Mouse (Mus musculus): ENCODE results near the gene Dcaf15. TPM values are rescaled to one million over a fixed set of nuclear protein-coding genes. Genes with fewer than 3 reads are reported as not detected.
A peak's percentile ranks its signal among the peaks of the same experiment; 100 is the strongest.

Dcaf15 gene
- polyA plus RNA-seq, 1 experiment from 2014 or later, result 4.4 TPM

GRCm38 (mm10) chr8:84060245-84060644 is 44.3 kb downstream of the Dcaf15 start:
- Histone ChIP-seq H3K36me3 (ENCODE audit: control insufficient read depth, insufficient read depth, low read length) (no peaks in the 10 kb centered on the region), H3K27me3 (ENCODE audit: control insufficient read depth, insufficient read depth, low read length) (no peaks in the 10 kb centered on the region), H3K4me1 (replicated peaks; ENCODE audit: control insufficient read depth, insufficient read depth) (no peaks in the 10 kb centered on the region), H3K4me2 (replicated peaks; ENCODE audit: low read depth) (no peak overlapping the region), H3K9ac (ENCODE audit: low read length) (no peak overlapping the region), H3K9me3 (ENCODE audit: control insufficient read depth, low read length) (no peaks in the 10 kb centered on the region), H3K4me3 (ENCODE audit: low read depth, low read length) (no peak overlapping the region), H3K27ac (replicated peaks) (no peak overlapping the region)
- 81% methylated on average over 2 of the region's 2 CpGs for WGBS
- TF ChIP-seq EP300 (optimal IDR thresholded peaks at IDR 0.05), result no peak
- no peak for TF ChIP-seq CTCF (IDR thresholded peaks at IDR 0.05; ENCODE audit: low read depth)
- ATAC-seq (ENCODE audit: low FRiP score, low TSS enrichment) (no peak), DNase-seq (ENCODE audit: low spot score) (no peak)

DNA sequence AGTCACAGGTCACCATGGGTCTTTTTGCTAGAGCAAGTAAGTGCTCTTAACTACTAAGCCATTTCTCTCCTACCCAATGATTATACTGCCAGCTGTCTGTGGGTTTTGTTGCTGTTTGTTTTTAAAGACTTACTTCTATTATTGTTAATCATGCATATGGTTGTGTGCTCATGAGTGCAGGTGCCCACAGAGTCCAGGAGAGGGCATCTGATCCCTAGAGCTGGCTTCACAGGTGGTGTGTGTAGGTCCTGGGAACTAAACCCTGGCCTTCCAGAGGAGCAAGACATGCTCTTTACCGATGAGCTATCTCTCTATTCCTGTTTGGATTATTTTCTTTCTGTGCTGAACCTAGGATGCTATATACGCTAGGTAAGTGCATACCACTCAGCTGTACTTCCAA is 45.3 kb downstream of the Dcaf15 start:
- 90% methylated on average over 2 of the region's 2 CpGs for WGBS
- no peak overlapping the region for H3K4me2 ChIP-seq (replicated peaks; ENCODE audit: low read depth)
- H3K4me1 ChIP-seq (replicated peaks; ENCODE audit: control insufficient read depth, insufficient read depth), result no peaks in the 10 kb centered on the region
- peak; percentile 13; the same call in 1 of the 2 replicates for TF ChIP-seq CTCF (IDR thresholded peaks at IDR 0.05; ENCODE audit: low read depth)
- no peak for TF ChIP-seq EP300 (optimal IDR thresholded peaks at IDR 0.05)
- ATAC-seq (ENCODE audit: low FRiP score, low TSS enrichment), result no peak
- no peak overlapping the region for H3K9ac ChIP-seq (ENCODE audit: low read length)
- no peak overlapping the region for H3K27ac ChIP-seq (replicated peaks)
- no peaks in the 10 kb centered on the region for H3K36me3 ChIP-seq (ENCODE audit: control insufficient read depth, insufficient read depth, low read length)
- H3K9me3 ChIP-seq (ENCODE audit: control insufficient read depth, low read length), result no peaks in the 10 kb centered on the region
- H3K27me3 ChIP-seq (ENCODE audit: control insufficient read depth, insufficient read depth, low read length), result no peaks in the 10 kb centered on the region
- no peak overlapping the region for H3K4me3 ChIP-seq (ENCODE audit: low read depth, low read length)
- DNase-seq (ENCODE audit: low spot score), result no peak

- no peaks in the 10 kb centered on the region for H3K27me3 ChIP-seq (ENCODE audit: control insufficient read depth, insufficient read depth, low read length)
- 95% methylated on average over 1 of the region's 1 CpGs for WGBS
- ATAC-seq (ENCODE audit: low FRiP score, low TSS enrichment), result 0 out of 2 replicates have a peak, but pooled peaks have one; percentile 63
Measured at GRCm38 (mm10) chr8:84057827-84058226, 46.7 kb downstream of the Dcaf15 start.

GRCm38 (mm10) chr8:84053229-84053628 is 51.3 kb downstream of the Dcaf15 start:
- H3K27me3 ChIP-seq (ENCODE audit: control insufficient read depth, insufficient read depth, low read length), result no peaks in the 10 kb centered on the region
- ATAC-seq (ENCODE audit: low FRiP score, low TSS enrichment) (no peak), DNase-seq (ENCODE audit: low spot score) (no peak)
- H3K4me3 ChIP-seq (ENCODE audit: low read depth, low read length), result no peak overlapping the region
- no peaks in the 10 kb centered on the region for H3K9me3 ChIP-seq (ENCODE audit: control insufficient read depth, low read length)
- H3K36me3 ChIP-seq (ENCODE audit: control insufficient read depth, insufficient read depth, low read length), result no peaks in the 10 kb centered on the region
- TF ChIP-seq CTCF (IDR thresholded peaks at IDR 0.05; ENCODE audit: low read depth) (0 out of 2 replicates have a peak, but pooled peaks have one; percentile 10), EP300 (optimal IDR thresholded peaks at IDR 0.05) (no peak)
- H3K4me2 ChIP-seq (replicated peaks; ENCODE audit: low read depth), result no peak overlapping the region
- H3K4me1 ChIP-seq (replicated peaks; ENCODE audit: control insufficient read depth, insufficient read depth), result no peaks in the 10 kb centered on the region
- WGBS, result 66% methylated on average over 5 of the region's 5 CpGs
- H3K9ac ChIP-seq (ENCODE audit: low read length), result no peak overlapping the region
- H3K27ac ChIP-seq (replicated peaks), result no peak overlapping the region

More at GRCm38 (mm10) chr8:84057827-84058226, 46.7 kb downstream of the Dcaf15 start:
- Histone ChIP-seq H3K9me3 (ENCODE audit: control insufficient read depth, low read length) (no peaks in the 10 kb centered on the region), H3K27ac (replicated peaks) (no peak overlapping the region), H3K4me2 (replicated peaks; ENCODE audit: low read depth) (no peak overlapping the region), H3K4me1 (replicated peaks; ENCODE audit: control insufficient read depth, insufficient read depth) (no peaks in the 10 kb centered on the region), H3K4me3 (ENCODE audit: low read depth, low read length) (no peak overlapping the region), H3K9ac (ENCODE audit: low read length) (no peak overlapping the region), H3K36me3 (ENCODE audit: control insufficient read depth, insufficient read depth, low read length) (no peaks in the 10 kb centered on the region)
- no peak for TF ChIP-seq EP300 (optimal IDR thresholded peaks at IDR 0.05)
- no peak for TF ChIP-seq CTCF (IDR thresholded peaks at IDR 0.05; ENCODE audit: low read depth)
- DNase-seq (ENCODE audit: low spot score), result no peak

- Histone ChIP-seq H3K36me3 (ENCODE audit: control insufficient read depth, insufficient read depth, low read length) (no peaks in the 10 kb centered on the region), H3K4me1 (replicated peaks; ENCODE audit: control insufficient read depth, insufficient read depth) (no peaks in the 10 kb centered on the region), H3K9me3 (ENCODE audit: control insufficient read depth, low read length) (no peaks in the 10 kb centered on the region), H3K4me3 (ENCODE audit: low read depth, low read length) (no peak overlapping the region), H3K27me3 (ENCODE audit: control insufficient read depth, insufficient read depth, low read length) (no peaks in the 10 kb centered on the region), H3K4me2 (replicated peaks; ENCODE audit: low read depth) (no peak overlapping the region), H3K27ac (replicated peaks) (no peak overlapping the region), H3K9ac (ENCODE audit: low read length) (no peak overlapping the region)
- ATAC-seq (ENCODE audit: low FRiP score, low TSS enrichment) (peak; percentile 90), DNase-seq (ENCODE audit: low spot score) (peak; percentile 86)
- WGBS, result 47% methylated on average over 3 of the region's 3 CpGs
- TF ChIP-seq EP300 (optimal IDR thresholded peaks at IDR 0.05) (no peak), CTCF (IDR thresholded peaks at IDR 0.05; ENCODE audit: low read depth) (no peak)
Measured at GRCm38 (mm10) chr8:84052746-84053145, 51.8 kb downstream of the Dcaf15 start.

DNA sequence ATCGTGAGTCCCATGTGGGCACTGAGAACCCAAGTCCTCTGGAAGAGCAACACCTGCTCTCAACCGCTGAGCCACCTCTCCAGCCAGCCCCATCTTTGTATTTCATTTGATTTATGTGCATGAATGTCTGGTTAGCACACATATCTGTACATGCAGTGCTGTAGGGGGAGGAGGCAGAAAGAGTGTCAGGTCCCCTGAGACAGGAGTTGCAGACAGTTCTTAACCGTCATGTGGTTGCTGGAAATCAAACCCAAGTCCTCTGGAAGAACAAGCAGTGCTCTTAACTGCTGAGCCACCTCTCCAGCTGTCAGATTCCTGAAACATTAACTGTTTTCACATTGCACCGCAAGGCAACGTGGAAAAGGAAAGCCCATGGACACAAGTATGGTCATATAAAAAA is 56.4 kb downstream of the Dcaf15 start:
- Histone ChIP-seq H3K4me1 (replicated peaks; ENCODE audit: control insufficient read depth, insufficient read depth) (no peaks in the 10 kb centered on the region), H3K9ac (ENCODE audit: low read length) (no peak overlapping the region), H3K4me2 (replicated peaks; ENCODE audit: low read depth) (no peak overlapping the region), H3K4me3 (ENCODE audit: low read depth, low read length) (no peak overlapping the region), H3K27ac (replicated peaks) (no peak overlapping the region), H3K27me3 (ENCODE audit: control insufficient read depth, insufficient read depth, low read length) (peaks cover 4% of the 10 kb centered on the region; the same call in 1 of the 2 replicates), H3K9me3 (ENCODE audit: control insufficient read depth, low read length) (no peaks in the 10 kb centered on the region), H3K36me3 (ENCODE audit: control insufficient read depth, insufficient read depth, low read length) (no peaks in the 10 kb centered on the region)
- ATAC-seq (ENCODE audit: low FRiP score, low TSS enrichment) (no peak), DNase-seq (ENCODE audit: low spot score) (no peak)
- 61% methylated on average over 5 of the region's 5 CpGs for WGBS
- TF ChIP-seq EP300 (optimal IDR thresholded peaks at IDR 0.05), result no peak
- no peak for TF ChIP-seq CTCF (IDR thresholded peaks at IDR 0.05; ENCODE audit: low read depth)

MicroRNAs within 50 kb of the gene (microRNA counts, 519-probe panel; counts per million panel counts)
- not detected for microRNA mmu-miR-709

Small RNA genes lying within 50 kb of the gene (microRNA-seq; reads per million reads assigned to microRNA genes)
- gene Mir709, result not detected

Other genes starting within 250 kb of the Dcaf15 start
- gene Adgrl1, start 204.7 kb downstream of the Dcaf15 start, polyA plus RNA-seq (2015; fragmentation: Nextera tagmentation; extraction: Ambion mirVana), result 6.5 and 7.5 TPM in 2 replicates
- gene Gm10644, start 149.6 kb downstream of the Dcaf15 start, polyA plus RNA-seq (2015; fragmentation: Nextera tagmentation; extraction: Ambion mirVana), result 0.11 and 0.13 TPM in 2 replicates
- 14.1 and 16.6 TPM in 2 replicates for gene Asf1b, start 149.3 kb downstream of the Dcaf15 start, polyA plus RNA-seq (2015; fragmentation: Nextera tagmentation; extraction: Ambion mirVana)
- gene Prkaca, start 131.8 kb downstream of the Dcaf15 start, polyA plus RNA-seq (2015; fragmentation: Nextera tagmentation; extraction: Ambion mirVana), result 62.4 and 63.1 TPM in 2 replicates
- gene Samd1, start 107.1 kb downstream of the Dcaf15 start, polyA plus RNA-seq (2015; fragmentation: Nextera tagmentation; extraction: Ambion mirVana), result 4.2 and 4.5 TPM in 2 replicates
- gene 1700067K01Rik, start 103.3 kb downstream of the Dcaf15 start, polyA plus RNA-seq (2015; fragmentation: Nextera tagmentation; extraction: Ambion mirVana), result 0.36 and 0.38 TPM in 2 replicates
- 5.8 and 6.1 TPM in 2 replicates for gene 2210011C24Rik, start 92.6 kb downstream of the Dcaf15 start, polyA plus RNA-seq (2015; fragmentation: Nextera tagmentation; extraction: Ambion mirVana)
- gene Palm3, start 83.3 kb downstream of the Dcaf15 start, polyA plus RNA-seq (2015; fragmentation: Nextera tagmentation; extraction: Ambion mirVana), result 0.96 and 1.3 TPM in 2 replicates
- gene Il27ra, start 62.2 kb downstream of the Dcaf15 start, polyA plus RNA-seq (2015; fragmentation: Nextera tagmentation; extraction: Ambion mirVana), result 0.40 and 0.44 TPM in 2 replicates
- gene Rln3, start 59.8 kb downstream of the Dcaf15 start, polyA plus RNA-seq (2015; fragmentation: Nextera tagmentation; extraction: Ambion mirVana), result 0.17 TPM in 1 of 2 replicates, not detected in the other
- 0.96 and 1.2 TPM in 2 replicates for gene Gm10643, start 39.6 kb downstream of the Dcaf15 start, polyA plus RNA-seq (2015; fragmentation: Nextera tagmentation; extraction: Ambion mirVana)
- gene Rfx1, start 37.9 kb downstream of the Dcaf15 start, polyA plus RNA-seq (2015; fragmentation: Nextera tagmentation; extraction: Ambion mirVana), result 2.7 and 3.0 TPM in 2 replicates
- 0.11 and 0.21 TPM in 2 replicates for gene Podnl1, start 21.2 kb upstream of the Dcaf15 start, polyA plus RNA-seq (2015; fragmentation: Nextera tagmentation; extraction: Ambion mirVana)
- gene Cc2d1a, start 43.2 kb upstream of the Dcaf15 start, polyA plus RNA-seq (2015; fragmentation: Nextera tagmentation; extraction: Ambion mirVana), result 15.8 and 17.5 TPM in 2 replicates
- gene 4930432K21Rik, start 43.3 kb upstream of the Dcaf15 start, polyA plus RNA-seq (2015; fragmentation: Nextera tagmentation; extraction: Ambion mirVana), result 0.28 and 0.40 TPM in 2 replicates
- gene Nanos3, start 80.4 kb upstream of the Dcaf15 start, polyA plus RNA-seq (2015; fragmentation: Nextera tagmentation; extraction: Ambion mirVana), result 2.0 and 4.4 TPM in 2 replicates
- 8.0 and 9.7 TPM in 2 replicates for gene Zswim4, start 132.3 kb upstream of the Dcaf15 start, polyA plus RNA-seq (2015; fragmentation: Nextera tagmentation; extraction: Ambion mirVana)
- 299 and 309 TPM in 2 replicates for gene D8Ertd738e, start 145.0 kb upstream of the Dcaf15 start, polyA plus RNA-seq (2015; fragmentation: Nextera tagmentation; extraction: Ambion mirVana)
- 61.7 and 62.7 TPM in 2 replicates for gene Mri1, start 152.6 kb upstream of the Dcaf15 start, polyA plus RNA-seq (2015; fragmentation: Nextera tagmentation; extraction: Ambion mirVana)
- gene Ccdc130, start 165.6 kb upstream of the Dcaf15 start, polyA plus RNA-seq (2015; fragmentation: Nextera tagmentation; extraction: Ambion mirVana), result 10.1 and 10.4 TPM in 2 replicates

Measured in stomach, postnatal 0 days (tissue).